Mouse (Mus musculus) cerebellum, postnatal 10 days (tissue): Measurements from ENCODE around the gene Casz1.

Experiments
- DNase-seq, 2 experiments: peaks; one replicate each; pipeline ENCODE4 v3.0.0; 2021; ENCODE audit warnings: mixed read lengths in 2 of 2

Gene Casz1

DNA sequence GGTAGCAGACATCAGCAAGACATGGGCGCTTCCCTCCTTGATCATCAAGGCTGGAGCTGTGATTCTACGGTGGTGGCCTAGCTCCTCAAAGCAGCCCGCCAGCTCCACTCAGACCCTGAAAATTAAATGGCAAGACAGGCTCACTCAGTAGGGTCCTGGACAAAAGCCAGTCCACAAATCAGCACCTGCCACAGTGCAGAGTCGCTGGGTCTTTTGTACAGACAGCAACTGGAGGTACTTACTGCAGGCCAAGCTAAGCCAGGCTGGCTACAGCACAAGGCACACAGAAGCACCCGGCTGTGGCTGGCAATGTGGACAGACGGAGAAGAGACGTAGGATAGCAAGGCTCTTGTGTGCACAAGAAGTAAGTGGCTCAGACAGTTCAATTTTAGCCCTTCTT lies 170.6 kb downstream of the Casz1 start:
- DNase-seq = peak; percentile 89 to 92

DNA sequence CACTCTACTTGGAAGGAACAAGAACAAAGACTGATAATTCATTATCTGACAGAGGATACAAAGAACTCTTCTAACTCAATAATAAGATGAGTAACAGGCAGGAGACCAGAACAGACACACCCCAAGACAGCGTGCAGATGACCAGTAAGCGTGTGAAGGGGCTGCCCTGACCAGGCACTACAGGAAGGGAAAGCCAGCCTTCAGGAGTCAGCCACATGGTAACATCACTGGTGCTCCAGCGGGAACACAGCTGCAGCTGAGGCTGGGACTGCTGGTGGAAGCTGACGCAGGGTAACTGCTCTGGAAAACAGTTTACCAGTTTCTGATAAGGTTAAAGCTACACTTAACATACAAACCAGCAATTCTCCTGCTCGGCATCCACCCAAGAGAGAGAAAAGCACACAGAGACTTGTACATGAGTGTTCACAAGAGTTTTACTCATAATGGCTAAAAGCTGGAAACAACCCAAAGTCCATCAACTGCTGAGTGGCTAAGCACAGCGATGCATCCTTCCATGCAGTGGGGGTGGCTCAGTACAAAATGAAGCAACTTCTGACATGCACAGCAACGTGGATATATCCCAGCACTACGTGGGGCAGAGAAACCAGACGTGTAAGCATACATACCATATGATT lies 174.1 kb downstream of the Casz1 start:
- DNase-seq = no peak

DNA sequence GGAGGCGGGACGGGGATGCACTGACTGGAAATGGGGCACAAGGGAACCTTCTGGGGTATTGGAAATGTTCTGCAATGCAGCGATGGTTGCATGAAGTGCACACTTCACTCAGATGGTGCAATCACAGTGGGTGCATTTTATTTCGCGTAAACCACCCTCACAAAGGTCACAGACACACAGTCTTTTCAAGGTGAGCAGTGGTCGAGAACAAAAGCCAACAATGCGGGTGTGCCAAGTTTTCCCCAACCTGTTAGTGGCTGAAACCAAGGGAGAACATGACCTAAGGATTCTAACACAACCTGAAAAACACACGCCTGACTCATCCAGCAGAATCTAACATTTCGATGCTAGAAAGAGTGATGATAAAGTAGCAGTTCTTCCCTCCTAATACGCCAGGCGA lies 174.7 kb downstream of the Casz1 start:
- no peak for DNase-seq

DNA sequence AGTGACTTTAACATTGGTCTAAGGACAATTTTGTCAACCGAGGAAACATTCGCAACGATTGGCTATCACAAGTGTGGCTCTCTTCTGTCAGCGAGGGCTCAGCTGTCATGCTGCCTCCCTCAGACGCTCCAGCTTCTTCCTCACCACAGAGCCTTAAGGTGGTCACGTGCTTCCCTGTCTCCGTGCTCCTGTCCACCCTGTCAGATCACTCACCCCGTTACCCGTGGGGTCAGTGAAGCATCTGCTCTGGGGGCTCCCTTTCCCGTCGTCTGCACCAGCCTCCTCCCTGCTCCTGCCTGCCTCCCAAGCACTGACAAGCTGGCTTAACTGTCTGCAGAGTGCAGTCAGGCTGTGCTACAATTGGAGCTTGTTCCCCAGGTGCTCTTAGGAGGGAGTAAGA lies 175.6 kb downstream of the Casz1 start:
- DNase-seq = no peak

DNA sequence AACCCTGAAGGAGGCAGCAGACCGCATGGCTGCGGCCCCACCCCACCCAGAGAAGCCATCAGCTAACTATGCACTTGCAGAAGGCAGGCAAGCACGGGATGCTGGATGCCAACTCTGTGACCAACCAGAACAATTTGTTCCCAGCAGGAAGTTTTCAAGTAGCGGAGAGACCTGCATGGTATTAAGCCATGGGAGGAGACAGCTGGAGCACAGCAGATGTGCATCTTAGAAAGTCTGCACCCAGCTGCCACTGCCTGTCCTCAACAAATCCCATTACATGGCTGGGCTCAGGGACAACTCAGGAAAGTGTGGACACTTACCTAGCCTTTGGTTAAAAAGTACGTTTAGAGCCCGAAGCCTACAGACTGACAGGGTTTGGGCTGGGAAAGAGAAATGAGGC lies 178.0 kb downstream of the Casz1 start:
- DNase-seq = peak in 1 of 2 experiments; percentile 45

DNA sequence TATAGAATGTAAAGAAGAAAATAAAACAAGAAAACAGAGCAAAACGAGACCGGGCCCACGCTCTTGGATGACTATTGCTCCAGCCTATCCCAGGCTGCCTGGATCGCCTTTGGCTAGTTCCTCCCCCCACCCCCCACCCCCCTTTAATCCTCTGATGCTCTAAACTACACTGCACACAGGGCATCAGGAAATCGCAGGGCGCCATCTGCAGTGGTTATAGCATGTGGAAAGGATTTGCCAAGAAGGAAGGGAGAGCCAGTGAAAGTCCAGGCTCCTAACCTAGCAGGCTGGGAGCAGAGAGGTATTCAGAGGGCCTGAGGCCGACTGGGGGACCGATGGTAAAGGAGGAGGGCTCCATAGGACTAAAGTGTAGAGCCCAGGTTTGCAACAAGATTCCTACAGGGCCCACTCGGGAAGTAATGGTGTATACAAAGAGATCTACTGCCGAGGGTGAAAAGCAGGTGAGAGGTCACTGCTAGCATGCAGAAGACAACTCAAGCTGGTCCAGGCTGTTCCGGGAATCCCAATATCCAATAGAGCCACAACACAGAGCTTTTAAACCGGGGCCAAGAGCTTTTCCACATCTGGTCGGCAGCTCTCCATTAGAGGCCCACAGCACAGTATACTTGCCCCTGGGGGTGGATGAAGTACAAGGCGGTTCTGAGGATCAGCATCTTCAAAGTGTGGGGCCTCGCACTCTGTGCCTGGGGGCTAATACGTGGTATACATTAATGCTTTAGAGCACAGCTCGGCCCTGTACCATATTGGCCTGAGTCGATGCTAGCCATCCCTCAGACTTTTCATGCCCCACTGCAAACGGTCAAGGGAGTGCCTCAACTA lies 180.7 kb downstream of the Casz1 start:
- no peak for DNase-seq

DNA sequence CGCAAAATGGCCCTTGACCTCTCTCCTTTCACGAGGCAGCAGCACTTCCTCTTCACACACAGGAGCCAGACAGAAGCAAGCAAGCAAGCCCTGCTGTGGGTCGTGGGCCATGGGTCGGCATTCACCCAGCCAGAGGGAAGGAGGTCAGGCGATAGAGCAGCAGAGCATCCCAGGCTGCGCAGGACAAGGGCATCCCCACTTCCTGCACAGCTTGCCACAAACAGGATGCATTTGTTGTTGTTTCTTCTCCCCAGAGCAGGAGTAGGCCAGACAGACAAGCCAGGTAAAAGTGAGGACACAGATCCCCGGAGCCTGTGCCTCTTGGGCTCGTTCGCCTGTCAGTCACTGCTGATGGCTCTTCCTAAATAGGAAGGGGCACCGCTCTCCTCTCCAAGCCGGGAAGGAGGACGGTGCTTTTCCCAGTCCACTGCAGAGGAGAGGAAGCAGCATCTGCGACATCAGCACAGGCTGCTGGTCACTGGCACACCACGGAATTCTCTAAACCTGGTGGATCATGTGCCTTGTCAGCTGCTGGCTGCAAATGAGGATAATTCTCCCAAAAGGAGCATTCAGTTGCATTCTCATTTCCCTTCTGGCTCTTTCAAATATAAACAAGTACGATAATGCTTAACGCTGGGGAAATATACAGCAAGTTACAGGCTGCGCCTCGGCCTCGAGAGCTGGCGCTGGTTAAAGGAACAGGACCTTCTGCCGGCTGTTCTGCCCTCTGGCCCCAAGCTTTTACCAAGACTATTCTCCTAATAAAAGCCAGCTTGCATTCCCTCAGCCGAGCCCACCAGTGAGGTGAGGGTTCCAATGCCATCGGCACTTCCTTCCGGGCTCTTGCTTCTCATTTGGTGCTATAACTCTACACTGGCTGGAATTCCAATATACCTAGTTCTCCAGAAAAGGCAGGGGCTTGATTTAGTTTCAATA lies 181.6 kb downstream of the Casz1 start:
- no peak for DNase-seq

DNA sequence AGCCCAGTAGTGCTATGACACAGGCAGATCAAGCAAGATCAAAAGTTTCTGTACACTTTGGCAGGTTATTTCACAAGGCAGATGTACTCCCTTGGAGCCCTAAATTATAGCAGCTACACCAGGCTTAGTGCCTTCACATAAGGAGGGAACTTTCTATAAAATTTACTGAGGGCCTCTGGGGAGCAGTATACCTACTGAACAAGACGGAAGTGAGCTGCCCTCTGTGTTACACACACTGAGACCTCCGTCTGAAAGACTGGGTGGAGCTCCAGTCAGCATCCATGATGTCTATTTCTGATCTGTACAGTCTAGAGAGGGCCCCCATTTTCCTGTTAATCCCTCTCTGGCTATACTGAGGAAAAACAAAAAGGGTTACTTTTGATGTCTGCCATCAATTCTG lies 185.8 kb downstream of the Casz1 start:
- DNase-seq = no peak

DNA sequence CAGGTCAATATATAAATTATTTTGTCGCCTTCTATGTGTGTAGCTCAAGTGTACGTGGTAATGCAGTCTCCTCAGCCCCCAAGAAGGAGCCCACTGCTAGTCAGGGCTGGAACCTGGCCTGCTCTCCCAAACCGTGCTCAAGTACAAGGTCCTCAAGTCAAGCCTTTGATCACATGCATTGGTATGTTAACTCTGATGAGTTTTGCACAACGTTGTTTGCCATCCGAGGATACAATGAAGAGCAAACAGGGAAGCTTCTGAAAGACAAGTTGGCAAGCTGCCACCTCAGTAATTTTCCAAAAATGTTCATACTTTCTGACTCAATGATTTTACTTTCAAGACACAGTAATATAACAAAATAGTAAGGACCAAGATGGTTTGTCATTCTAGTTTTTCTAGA lies 189.7 kb downstream of the Casz1 start:
- DNase-seq = no peak

DNA sequence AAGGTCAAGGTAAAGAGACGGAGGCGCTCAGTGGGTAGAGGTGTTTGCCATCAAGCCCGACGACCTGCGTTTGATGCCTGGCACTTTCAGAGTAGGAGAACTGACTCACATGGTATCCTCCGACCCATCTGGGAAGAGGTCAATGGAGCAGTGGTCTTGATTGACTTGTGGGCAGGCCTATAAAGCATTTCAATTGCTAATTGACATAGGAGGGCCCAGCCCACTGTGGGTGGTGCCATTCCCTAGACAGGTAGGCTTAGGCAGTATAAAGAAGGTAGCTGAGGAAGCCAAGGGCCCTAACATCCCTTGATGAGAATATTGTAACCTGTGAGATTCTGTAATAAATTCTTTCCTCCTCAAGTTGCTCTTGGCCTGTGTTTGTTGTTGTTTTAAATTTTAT lies 196.5 kb downstream of the Casz1 start:
- no peak for DNase-seq

DNA sequence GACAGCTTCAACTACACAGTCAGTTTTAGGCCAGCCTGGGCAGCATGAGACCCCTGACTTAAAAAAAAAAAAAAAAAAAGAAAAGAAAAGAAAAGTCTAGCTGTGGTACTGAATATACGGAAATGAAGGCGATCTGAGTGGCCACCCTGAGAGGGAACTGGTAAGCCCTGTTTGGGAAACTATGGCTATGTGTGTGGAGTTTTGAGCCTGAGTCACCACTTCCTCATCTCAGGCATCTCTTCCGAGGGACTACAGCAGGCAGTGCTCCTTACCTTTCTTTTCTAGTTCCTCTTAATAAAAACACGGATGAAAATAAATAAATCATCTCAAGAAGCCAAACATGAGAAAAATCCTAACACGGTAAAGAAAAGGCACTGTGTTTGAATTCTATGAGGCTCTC lies 197.3 kb downstream of the Casz1 start:
- no peak for DNase-seq

DNA sequence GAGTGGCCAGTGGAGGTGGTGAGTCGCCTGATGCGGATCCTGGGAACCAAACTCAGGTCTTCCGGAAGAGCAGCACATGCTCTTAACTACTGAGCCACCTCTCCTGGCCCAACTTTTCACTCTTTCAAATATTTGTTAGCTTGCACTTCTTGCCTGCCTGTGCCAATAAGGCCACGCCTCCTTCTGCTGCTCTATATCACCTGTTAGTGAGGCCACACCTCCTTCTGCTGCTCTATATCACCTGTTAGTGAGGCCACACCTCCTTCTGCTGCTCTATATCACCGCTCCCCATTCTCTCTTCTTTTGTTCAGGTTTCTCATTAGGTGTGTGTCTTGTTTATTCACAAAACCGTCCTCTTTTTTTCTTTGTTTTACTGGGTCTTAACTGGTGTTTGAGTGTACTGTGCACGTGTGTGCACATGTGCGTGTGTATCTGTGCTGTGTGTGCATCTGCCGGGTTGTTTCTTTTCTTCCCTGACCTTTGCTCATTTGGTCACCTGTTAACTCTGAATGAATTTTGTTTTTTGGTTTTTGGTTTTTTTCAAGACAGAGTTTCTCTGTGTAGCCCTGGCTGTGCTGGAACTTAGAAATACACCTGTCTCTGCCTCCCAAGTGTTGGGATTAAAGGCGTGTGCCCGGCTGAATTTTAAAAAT lies 198.3 kb downstream of the Casz1 start:
- no peak for DNase-seq
